Mouse (Mus musculus) neural tube, embryonic 13.5 days (tissue): Measurements from ENCODE around the gene Cebpzos. TPM values are rescaled to one million over a fixed set of nuclear protein-coding genes. Genes with fewer than 3 reads are reported as not detected.

Experiments
- ATAC-seq: fragments of 200-750 bp; cut with Nextera tagmentation; 2 replicates; pipeline ENCODE4 v1.8.0; 2017; ENCODE audit warnings: low read depth, mild to moderate bottlenecking, moderate TSS enrichment, moderate library complexity
- H3K27ac ChIP-seq: fragments of 300-500 bp; sonication (generic); replicated peaks from 2 replicates; pipeline ENCODE4 v1.5.1; 2015; ENCODE audit warnings: moderate library complexity, mild to moderate bottlenecking, inconsistent platforms
- H3K27me3 ChIP-seq: fragments of 300-500 bp; sonication (generic); 2 replicates; pipeline ENCODE4 v1.6.1; 2015; ENCODE audit warnings: mild to moderate bottlenecking, inconsistent platforms
- H3K36me3 ChIP-seq: fragments of 300-500 bp; sonication (generic); 2 replicates; pipeline ENCODE4 v1.6.1; 2015; ENCODE audit warnings: mild to moderate bottlenecking, inconsistent platforms
- H3K4me1 ChIP-seq: fragments of 300-500 bp; sonication (generic); replicated peaks from 2 replicates; pipeline ENCODE4 v1.6.1; 2015; ENCODE audit warnings: inconsistent platforms
- H3K4me2 ChIP-seq: fragments of 300-500 bp; sonication (generic); 2 replicates; pipeline ENCODE4 v1.6.1; 2015; ENCODE audit warnings: inconsistent platforms, mild to moderate bottlenecking, moderate library complexity
- H3K4me3 ChIP-seq: fragments of 300-500 bp; sonication (generic); 2 replicates; pipeline ENCODE4 v1.5.1; 2015; ENCODE audit warnings: mild to moderate bottlenecking, inconsistent platforms
- H3K9ac ChIP-seq: fragments of 300-500 bp; sonication (generic); 2 replicates; pipeline ENCODE4 v1.6.1; 2015; ENCODE audit warnings: moderate library complexity, mild to moderate bottlenecking, inconsistent platforms
- H3K9me3 ChIP-seq: fragments of 300-500 bp; sonication (generic); 2 replicates; pipeline ENCODE4 v1.6.1; 2016; ENCODE audit warnings: inconsistent platforms
- WGBS: fragments of 180-500 bp; shearing (Covaris S2); methylation state at CpG from one replicate; pipeline ENCODE4 v1.1.7; 2015; 5-methylcytosine and 5-hydroxymethylcytosine counted together
- polyA plus RNA-seq: library from polyadenylated mRNA; unstranded; fragments of >200 nt; fragmentation: Nextera tagmentation; extraction: Ambion mirVana; gene quantifications from 2 replicates; pipeline ENCODE4 v1.2.1, GENCODE M21; 2015

Gene Cebpzos
- 129 and 134 TPM in 2 replicates for polyA plus RNA-seq

- no peaks in the 10 kb centered on the region for H3K9me3 ChIP-seq
- WGBS = under 1% methylated on average over 37 of the region's 37 CpGs
Observed at GRCm38 (mm10) chr17:78916369-78916813, at the start of gene Cebpzos. Gene Cebpzos (plus strand): TSS chr17:78916500.

GRCm38 (mm10) chr17:78873886-78874285, 42.4 kb upstream of the Cebpzos start:
- 90% methylated on average over 6 of the region's 6 CpGs for WGBS
- Histone ChIP-seq H3K9me3 (no peaks in the 10 kb centered on the region), H3K9ac (no peak overlapping the region), H3K27ac (no peak overlapping the region), H3K27me3 (no peaks in the 10 kb centered on the region), H3K4me2 (no peak overlapping the region), H3K4me3 (no peak overlapping the region), H3K4me1 (no peaks in the 10 kb centered on the region), H3K36me3 (no peaks in the 10 kb centered on the region)
- ATAC-seq = no peak

More at GRCm38 (mm10) chr17:78916369-78916813, at the start of gene Cebpzos:
- Histone ChIP-seq H3K36me3 (peaks cover 27% of the 10 kb centered on the region), H3K27me3 (no peaks in the 10 kb centered on the region), H3K4me3 (peak within 1 kb of the TSS; percentile 70), H3K9ac (peak within 1 kb of the TSS; percentile 82), H3K27ac (peak within 1 kb of the TSS; percentile 87), H3K4me1 (peaks cover 28% of the 10 kb centered on the region), H3K4me2 (peak within 1 kb of the TSS; percentile 74)
- ATAC-seq = peak; percentile 97

- Histone ChIP-seq H3K9me3 (no peaks in the 10 kb centered on the region), H3K36me3 (no peaks in the 10 kb centered on the region), H3K27ac (peak overlapping the region; percentile 33; the same call in 1 of the 2 replicates), H3K27me3 (no peaks in the 10 kb centered on the region), H3K9ac (peak overlapping the region; percentile 65), H3K4me2 (peak overlapping the region; percentile 73), H3K4me3 (peak overlapping the region; percentile 43), H3K4me1 (peaks cover 15% of the 10 kb centered on the region)
- 11% methylated on average over 7 of the region's 7 CpGs for WGBS
- peak; percentile 70 for ATAC-seq
Observed at GRCm38 (mm10) chr17:78881878-78882304, 34.4 kb upstream of the Cebpzos start.

- Histone ChIP-seq H3K9ac (peak within 1 kb of the TSS; percentile 65), H3K9me3 (no peaks in the 10 kb centered on the region), H3K4me3 (peak within 1 kb of the TSS; percentile 43), H3K4me2 (peak within 1 kb of the TSS; percentile 73), H3K27ac (peak within 1 kb of the TSS; percentile 33; the same call in 1 of the 2 replicates), H3K4me1 (peaks cover 15% of the 10 kb centered on the region), H3K36me3 (no peaks in the 10 kb centered on the region), H3K27me3 (no peaks in the 10 kb centered on the region)
- ATAC-seq = peak; percentile 90
- WGBS = 3% methylated on average over 28 of the region's 28 CpGs
Observed at GRCm38 (mm10) chr17:78882401-78883112, 33.7 kb upstream of the Cebpzos start, which contains the start of gene Eif2ak2. Gene Eif2ak2 (minus strand): TSS chr17:78882573.

- H3K27ac ChIP-seq = no peak overlapping the region
- H3K27me3 ChIP-seq = no peaks in the 10 kb centered on the region
- no peak overlapping the region for H3K4me3 ChIP-seq
- H3K4me1 ChIP-seq = peaks cover 15% of the 10 kb centered on the region
- no peak overlapping the region for H3K9ac ChIP-seq
- no peak for ATAC-seq
- no peaks in the 10 kb centered on the region for H3K36me3 ChIP-seq
- whole genome bisulfite sequencing = 88% methylated on average over 4 of the region's 4 CpGs
- no peak overlapping the region for H3K4me2 ChIP-seq
- H3K9me3 ChIP-seq = no peaks in the 10 kb centered on the region
Observed at GRCm38 (mm10) chr17:78883291-78883690, 33.0 kb upstream of the Cebpzos start.

- peaks cover 15% of the 10 kb centered on the region for H3K4me1 ChIP-seq
- no peak overlapping the region for H3K4me2 ChIP-seq
- no peaks in the 10 kb centered on the region for H3K27me3 ChIP-seq
- H3K4me3 ChIP-seq = no peak overlapping the region
- no peak overlapping the region for H3K9ac ChIP-seq
- H3K9me3 ChIP-seq = no peaks in the 10 kb centered on the region
- no peak for ATAC-seq
- no peak overlapping the region for H3K27ac ChIP-seq
- H3K36me3 ChIP-seq = no peaks in the 10 kb centered on the region
- 84% methylated on average over 5 of the region's 5 CpGs for WGBS
Observed at GRCm38 (mm10) chr17:78885286-78886065, 30.8 kb upstream of the Cebpzos start.

GRCm38 (mm10) chr17:78888554-78888953, 27.7 kb upstream of the Cebpzos start:
- no peak overlapping the region for H3K4me3 ChIP-seq
- WGBS = 88% methylated on average over 4 of the region's 4 CpGs
- no peak overlapping the region for H3K4me2 ChIP-seq
- H3K36me3 ChIP-seq = no peaks in the 10 kb centered on the region
- H3K4me1 ChIP-seq = no peaks in the 10 kb centered on the region
- no peak overlapping the region for H3K27ac ChIP-seq
- no peaks in the 10 kb centered on the region for H3K9me3 ChIP-seq
- H3K27me3 ChIP-seq = no peaks in the 10 kb centered on the region
- ATAC-seq = no peak
- H3K9ac ChIP-seq = no peak overlapping the region

- no peaks in the 10 kb centered on the region for H3K27me3 ChIP-seq
- H3K36me3 ChIP-seq = no peaks in the 10 kb centered on the region
- no peaks in the 10 kb centered on the region for H3K4me1 ChIP-seq
- H3K4me2 ChIP-seq = no peak overlapping the region
- no peak overlapping the region for H3K9ac ChIP-seq
- ATAC-seq = no peak
- 43% methylated on average over 3 of the region's 3 CpGs for WGBS
- no peak overlapping the region for H3K4me3 ChIP-seq
- H3K9me3 ChIP-seq = no peaks in the 10 kb centered on the region
- no peak overlapping the region for H3K27ac ChIP-seq
Observed at GRCm38 (mm10) chr17:78889184-78889583, 27.1 kb upstream of the Cebpzos start.

GRCm38 (mm10) chr17:78891020-78891419, 25.3 kb upstream of the Cebpzos start:
- Histone ChIP-seq H3K4me1 (no peaks in the 10 kb centered on the region), H3K9me3 (no peaks in the 10 kb centered on the region), H3K27me3 (no peaks in the 10 kb centered on the region), H3K4me2 (no peak overlapping the region), H3K36me3 (no peaks in the 10 kb centered on the region), H3K9ac (no peak overlapping the region), H3K4me3 (no peak overlapping the region), H3K27ac (no peak overlapping the region)
- no peak for ATAC-seq
- 84% methylated on average over 9 of the region's 9 CpGs for WGBS

GRCm38 (mm10) chr17:78894991-78895390, 21.3 kb upstream of the Cebpzos start:
- no peaks in the 10 kb centered on the region for H3K36me3 ChIP-seq
- WGBS = 83% methylated on average over 7 of the region's 7 CpGs
- H3K4me2 ChIP-seq = no peak overlapping the region
- H3K27me3 ChIP-seq = no peaks in the 10 kb centered on the region
- H3K9ac ChIP-seq = no peak overlapping the region
- no peak overlapping the region for H3K27ac ChIP-seq
- ATAC-seq = no peak
- H3K9me3 ChIP-seq = no peaks in the 10 kb centered on the region
- no peaks in the 10 kb centered on the region for H3K4me1 ChIP-seq
- no peak overlapping the region for H3K4me3 ChIP-seq

- ATAC-seq = no peak
- peak overlapping the region; percentile 8; the same call in 1 of the 2 replicates for H3K4me2 ChIP-seq
- 49% methylated on average over 8 of the region's 8 CpGs for WGBS
Observed at GRCm38 (mm10) chr17:78895394-78895793, 20.9 kb upstream of the Cebpzos start.

GRCm38 (mm10) chr17:78903158-78903557, 13.1 kb upstream of the Cebpzos start:
- no peaks in the 10 kb centered on the region for H3K27me3 ChIP-seq
- no peaks in the 10 kb centered on the region for H3K36me3 ChIP-seq

More at GRCm38 (mm10) chr17:78895394-78895793, 20.9 kb upstream of the Cebpzos start:
- H3K27me3 ChIP-seq = no peaks in the 10 kb centered on the region
- no peaks in the 10 kb centered on the region for H3K4me1 ChIP-seq
- H3K9me3 ChIP-seq = no peaks in the 10 kb centered on the region
- no peak overlapping the region for H3K9ac ChIP-seq
- H3K36me3 ChIP-seq = no peaks in the 10 kb centered on the region
- no peak overlapping the region for H3K4me3 ChIP-seq
- H3K27ac ChIP-seq = no peak overlapping the region

More at GRCm38 (mm10) chr17:78903158-78903557, 13.1 kb upstream of the Cebpzos start:
- no peak for ATAC-seq
- Histone ChIP-seq H3K9ac (no peak overlapping the region), H3K4me3 (no peak overlapping the region), H3K4me2 (no peak overlapping the region), H3K4me1 (no peaks in the 10 kb centered on the region), H3K9me3 (no peaks in the 10 kb centered on the region), H3K27ac (no peak overlapping the region)
- 90% methylated on average over 2 of the region's 2 CpGs for WGBS
